Mouse (Mus musculus) skeletal muscle tissue, postnatal 0 days (tissue): ENCODE data around the gene Trpc4. TPM values are rescaled to one million over a fixed set of nuclear protein-coding genes. Genes with fewer than 3 reads are reported as not detected.

ENCODE experiments used
- polyA plus RNA-seq: library from polyadenylated mRNA; unstranded; fragments of >200 nt; fragmentation: Nextera tagmentation; extraction: Ambion mirVana; gene quantifications from 2 replicates; pipeline ENCODE4 v1.2.1, GENCODE M21; 2015

Trpc4 gene
- 0.26 and 0.29 TPM in 2 replicates for polyA plus RNA-seq

GRCm38 (mm10) chr3:54155639-54156315, at the start of gene Trpc4:
Gene Trpc4 (plus strand): TSS chr3:54156035.

GRCm38 (mm10) chr3:54360897-54361296, 205.1 kb downstream of the Trpc4 start, which contains the start of gene Postn:
Gene Postn (plus strand): TSS chr3:54361109.

Other genes with a start within 250 kb of the Trpc4 start
- 813 and 1,062 TPM in 2 replicates for gene Postn, start 205.1 kb downstream of the Trpc4 start, polyA plus RNA-seq